ENCODE assay signal across 12 mouse cellular contexts in the genomic region with DNA sequence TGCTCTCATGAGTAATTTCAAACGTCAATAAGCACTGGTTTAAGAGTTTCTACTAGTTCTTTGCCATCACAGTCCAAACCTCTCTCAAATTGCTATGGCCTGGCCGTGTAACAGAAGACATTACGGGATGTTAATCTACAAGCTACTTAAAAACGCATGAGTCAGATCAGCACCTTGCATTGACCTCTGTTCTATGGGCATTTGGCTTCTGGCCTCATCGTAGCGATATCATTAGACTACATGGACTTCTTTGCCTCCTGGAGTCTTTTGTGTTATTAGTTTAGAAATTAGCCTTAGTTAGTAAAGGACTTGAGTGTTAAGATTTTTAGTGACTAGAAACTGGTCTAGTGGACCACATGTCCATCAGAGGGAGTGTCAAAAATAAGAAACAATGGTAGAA.
"Had no signal": no experiment of that assay in that cellular context is flagged by ENCODE, and none has a peak within 500 bp of the region (broad histone marks: within the 10 kb centered on the region; RNA-seq: fewer than 3 reads in every experiment).

No protein-coding gene starts in this region.

- H3K27ac ChIP-seq: intestine, embryonic 15.5 days; layer of hippocampus, adult 2 months; limb, embryonic 12.5 days; midbrain, embryonic 12.5 days had no signal

- H3K9ac ChIP-seq: intestine, embryonic 15.5 days; limb, embryonic 12.5 days; midbrain, embryonic 12.5 days had no signal

- H3K27me3 ChIP-seq: intestine, embryonic 15.5 days had no signal

- H3K36me3 ChIP-seq: intestine, embryonic 15.5 days; limb, embryonic 12.5 days; midbrain, embryonic 12.5 days had no signal

- H3K4me2 ChIP-seq: intestine, embryonic 15.5 days; limb, embryonic 12.5 days; midbrain, embryonic 12.5 days had no signal

- DNase-seq: kidney, adult 18-20 months; kidney, postnatal 10 days; kidney, postnatal 4 days; lung, adult 18-20 months; right cerebral cortex, adult 18-20 months; right cerebral cortex, postnatal 25 days; thymus, postnatal 36 days had no signal

- H3K9me3 ChIP-seq: intestine, embryonic 15.5 days; limb, embryonic 12.5 days; midbrain, embryonic 12.5 days had no signal

- H3K4me3 ChIP-seq: intestine, embryonic 15.5 days; layer of hippocampus, adult 2 months; limb, embryonic 12.5 days; midbrain, embryonic 12.5 days had no signal

- ATAC-seq: intestine, embryonic 15.5 days; midbrain, embryonic 16.5 days had no signal
